Mouse (Mus musculus): ENCODE data around the gene Galnt9.

DNA sequence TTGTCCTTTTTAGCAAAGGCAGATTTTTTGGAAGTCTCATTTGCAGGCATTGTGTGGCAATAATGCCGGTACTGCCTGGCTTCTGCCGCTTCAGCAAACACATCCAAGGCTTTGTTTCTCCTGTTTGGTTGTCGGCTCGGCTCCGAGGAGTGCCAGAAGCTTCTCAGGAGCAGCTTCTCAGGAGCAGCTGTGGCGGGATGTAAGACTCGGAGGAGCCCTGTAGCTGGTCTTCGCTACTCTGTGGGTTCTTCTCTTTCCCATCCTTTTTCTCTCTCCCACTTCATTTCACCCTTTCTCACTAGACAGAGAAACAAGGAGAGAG, 37.9 kb upstream of the Galnt9 start:
- no peak for TF ChIP-seq CTCF (IDR thresholded peaks at IDR 0.05; ENCODE audit: borderline replicate concordance, insufficient read depth, low read length)
- no peak for TF ChIP-seq POLR2A (IDR thresholded peaks at IDR 0.05; ENCODE audit: low read depth, low read length)
